Mouse (Mus musculus) erythroblast, adult 5-6 weeks (primary cell): ENCODE results near the gene Ttll7. TPM values are rescaled to one million over a fixed set of nuclear protein-coding genes. Genes with fewer than 3 reads are reported as not detected.

ENCODE experiments used
- ATAC-seq: replicated peaks from 2 replicates; pipeline ENCODE4 v1.8.0; 2016; ENCODE audit warnings: moderate number of reproducible peaks, mild to moderate bottlenecking, moderate TSS enrichment, inconsistent platforms; ENCODE audit not compliant: poor library complexity, low FRiP score, severe bottlenecking
- total RNA-seq, 2 experiments: library from RNA; stranded (forward) in 1 of 2; stranded (reverse) in 1 of 2; fragments of 150-400 nt in 1 of 2; fragments of 200-764, 138-1000 nt in 1 of 2; gene quantifications; 2 replicates each; pipeline versions ENCODE4 v1.2.3 to v1.2.4; 2015 to 2017; ENCODE audit warnings: low replicate concordance in 2 of 2

Ttll7 gene
- total RNA-seq (2015; ENCODE audit: low replicate concordance), result not detected in 2 replicates
- total RNA-seq (2017; ENCODE audit: low replicate concordance), result not detected in 2 replicates

DNA sequence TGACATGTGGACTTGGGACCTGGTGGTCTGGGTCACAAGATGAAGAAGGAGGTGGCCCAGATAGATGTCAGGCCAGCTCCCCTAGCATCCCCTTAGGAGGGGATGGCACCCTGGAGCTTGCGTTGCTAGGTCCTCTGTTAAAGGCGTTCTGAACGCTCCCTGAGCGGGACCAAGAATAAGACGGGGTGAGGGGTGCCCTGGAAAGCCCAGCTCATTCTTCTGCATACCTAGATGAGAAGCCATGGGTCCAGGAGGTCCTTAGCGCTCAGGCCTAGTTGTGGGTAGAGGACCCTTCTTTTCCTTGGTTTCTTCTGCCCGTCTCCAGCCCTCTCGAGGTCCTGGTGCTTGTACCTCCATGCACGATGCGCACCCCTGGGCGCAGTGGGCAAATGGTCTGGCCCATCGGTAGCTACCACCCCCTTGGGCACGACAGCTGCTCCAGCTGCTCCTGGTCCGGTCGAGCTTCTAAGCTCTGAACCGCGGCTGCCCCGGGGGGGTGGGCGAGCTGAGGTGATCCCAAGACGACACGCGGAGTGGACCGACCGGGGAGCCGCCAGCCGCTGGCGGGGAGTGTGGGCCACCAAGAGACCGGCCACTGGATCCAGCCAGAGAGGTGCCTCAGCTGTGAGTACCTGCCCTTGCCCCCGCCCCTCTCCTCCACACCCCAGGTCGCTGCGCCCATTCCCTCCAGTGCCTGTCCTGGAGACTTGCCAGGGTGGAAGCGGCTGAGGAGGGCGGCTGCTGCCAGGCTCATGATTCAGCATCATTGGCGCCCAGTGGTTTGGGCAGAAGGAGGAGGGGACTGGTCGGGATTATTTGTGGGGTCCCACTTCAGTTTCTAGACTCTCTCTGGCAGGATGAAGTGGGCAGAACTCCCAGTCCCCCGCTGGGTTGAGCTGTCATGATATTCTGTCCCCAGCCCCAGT is at the start of gene Ttll7:
Ttll7 (plus strand) TSS at position 402 of the 926 bp plus-strand sequence.
- ATAC-seq, result 0 out of 2 replicates have a peak, but pooled peaks have one; percentile 35

DNA sequence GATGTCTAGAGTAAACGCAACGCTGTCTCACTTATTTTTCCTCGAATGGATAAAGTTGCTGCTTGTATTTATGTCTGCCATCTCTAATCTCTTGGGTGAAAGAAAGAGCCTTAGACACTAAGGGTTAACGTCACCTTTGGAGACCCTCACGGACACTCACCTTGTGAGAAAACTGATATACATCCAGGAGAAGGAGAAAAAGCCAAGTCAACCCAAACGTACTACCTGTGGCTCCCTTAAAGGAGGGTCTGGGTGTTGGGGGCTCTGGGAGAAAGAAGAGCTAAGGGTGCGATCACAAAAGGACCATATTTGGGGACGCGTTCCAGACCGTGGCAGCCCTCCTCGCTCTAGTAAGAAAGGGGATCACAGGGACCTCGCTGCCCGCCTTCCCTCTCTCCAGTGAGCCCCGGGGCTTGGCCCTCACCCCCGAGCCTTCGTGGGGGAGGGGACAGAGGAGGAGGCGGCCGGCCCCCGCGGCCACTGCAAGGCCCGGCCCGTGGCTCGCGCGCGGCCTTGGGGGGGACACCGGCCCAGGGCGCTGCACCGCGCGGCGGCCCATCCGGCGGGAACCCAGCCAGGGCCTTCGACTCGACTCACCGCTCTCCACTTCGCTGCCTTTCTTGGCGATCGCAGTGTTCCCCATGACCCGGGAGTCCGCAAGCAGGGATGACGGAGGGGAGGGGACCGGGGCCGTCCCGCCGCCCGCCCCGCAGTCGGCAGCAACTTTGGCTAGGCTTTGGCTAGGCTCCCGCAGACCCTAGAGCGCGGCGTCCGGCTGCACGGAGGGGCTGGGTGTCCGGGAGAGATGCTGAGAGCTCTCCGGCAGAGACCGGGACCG is 39.9 kb upstream of the Ttll7 start:
- peak; percentile 44 for ATAC-seq

DNA sequence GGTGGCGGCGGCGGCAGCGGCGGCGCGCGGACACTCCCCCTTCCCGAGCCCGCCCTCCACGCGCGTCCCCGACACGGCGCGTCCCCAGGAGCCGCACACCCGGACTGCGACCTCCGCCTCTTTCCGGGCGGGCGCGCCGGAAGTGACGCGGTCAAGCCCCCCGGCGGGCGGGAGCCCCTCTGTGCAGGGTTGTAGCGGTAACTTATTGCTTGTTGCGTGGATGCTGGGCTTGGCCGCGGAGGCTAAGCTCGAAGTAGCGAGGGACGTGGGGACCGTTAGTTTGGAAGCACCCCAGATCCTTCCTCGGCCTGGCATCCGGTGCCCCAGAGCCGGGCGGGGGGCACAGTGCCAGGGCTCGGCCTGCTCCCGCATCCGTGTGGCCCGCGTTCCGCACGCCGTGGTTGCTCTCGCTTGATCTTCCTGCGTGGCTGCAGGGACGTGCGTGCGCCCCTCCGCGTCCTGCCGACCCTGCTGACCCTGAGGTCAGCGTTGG is 39.2 kb upstream of the Ttll7 start, which contains the start of gene Prkacb:
Prkacb (minus strand) TSS at position 90 of the 493 bp plus-strand sequence.
- ATAC-seq, result peak; percentile 70

DNA sequence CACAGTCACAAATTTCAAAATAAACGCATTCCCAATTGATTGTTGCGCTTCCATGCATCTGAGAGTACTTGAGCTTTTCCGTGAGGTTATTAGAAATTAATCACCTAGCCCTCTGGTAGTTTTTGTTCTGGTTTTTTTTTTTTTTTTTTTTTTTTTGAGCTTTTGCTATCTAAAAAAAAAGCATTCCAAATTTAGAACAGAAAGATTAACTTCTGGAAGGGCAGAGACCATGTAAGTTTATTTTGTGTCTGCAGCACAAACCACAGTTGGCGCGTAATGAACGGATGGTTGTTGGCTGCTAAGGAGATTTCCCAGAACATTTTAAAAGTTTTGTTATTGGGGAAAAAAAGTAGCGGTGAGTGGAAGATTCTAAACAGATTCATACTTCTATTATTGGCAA is 38.5 kb upstream of the Ttll7 start:
- ATAC-seq, result no peak

DNA sequence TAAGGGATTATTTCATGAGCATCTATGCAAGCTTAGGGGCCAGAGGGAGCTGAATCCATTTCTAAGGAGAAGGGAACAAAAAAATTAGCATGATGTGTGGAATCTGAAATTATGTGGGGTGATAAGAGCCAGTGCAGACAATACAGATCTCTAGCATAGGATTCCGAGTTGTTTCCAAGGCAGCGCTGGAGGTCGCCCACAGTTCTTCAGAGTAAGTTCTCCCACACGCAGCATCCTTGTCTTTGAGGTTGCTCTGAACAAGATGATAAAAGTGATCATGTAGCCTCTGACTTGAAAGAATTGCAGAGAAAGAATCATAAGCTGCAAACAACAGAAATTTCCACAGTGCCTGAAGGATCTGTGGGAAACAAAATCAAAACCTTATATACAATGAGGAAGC is 31.4 kb upstream of the Ttll7 start:
- no peak for ATAC-seq

DNA sequence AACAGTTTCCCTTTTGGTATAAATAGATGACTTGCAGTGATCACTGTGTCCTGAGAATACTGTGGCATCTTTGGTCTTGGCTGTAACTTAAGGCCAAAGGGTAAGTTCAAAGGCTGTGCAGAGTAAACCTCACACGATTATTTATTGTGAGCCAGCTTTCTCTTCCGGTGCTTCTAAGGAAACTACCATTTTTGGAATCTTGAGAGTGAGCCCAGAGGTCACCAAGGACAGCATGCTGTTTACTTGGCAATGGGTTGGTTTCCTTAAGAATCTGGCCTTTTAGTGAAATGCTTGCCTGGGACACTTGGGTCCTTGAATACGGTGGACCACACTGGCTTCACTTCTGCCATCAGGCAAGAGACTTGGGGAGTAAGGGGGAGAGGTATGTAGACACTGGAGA is 9.4 kb upstream of the Ttll7 start:
- no peak for ATAC-seq

DNA sequence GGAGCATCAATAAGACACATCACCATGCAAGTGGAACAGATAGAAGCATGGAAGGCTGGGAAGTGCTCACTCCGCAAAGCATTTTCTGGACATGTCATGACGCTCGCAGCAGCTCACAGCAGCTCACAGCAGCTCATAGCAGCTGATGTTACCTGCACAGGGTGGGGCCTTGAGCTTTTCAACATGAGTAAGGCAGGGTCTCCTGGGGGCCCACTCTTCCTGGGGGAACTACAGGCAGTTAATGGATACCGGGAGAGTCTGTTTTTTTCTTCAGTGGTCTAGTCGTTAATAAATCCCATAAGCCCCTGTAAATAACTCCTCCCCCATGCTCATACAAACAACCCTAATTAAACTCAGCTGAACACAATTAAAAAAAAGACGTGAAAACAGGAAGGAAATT is 8.7 kb upstream of the Ttll7 start:
- ATAC-seq, result no peak

DNA sequence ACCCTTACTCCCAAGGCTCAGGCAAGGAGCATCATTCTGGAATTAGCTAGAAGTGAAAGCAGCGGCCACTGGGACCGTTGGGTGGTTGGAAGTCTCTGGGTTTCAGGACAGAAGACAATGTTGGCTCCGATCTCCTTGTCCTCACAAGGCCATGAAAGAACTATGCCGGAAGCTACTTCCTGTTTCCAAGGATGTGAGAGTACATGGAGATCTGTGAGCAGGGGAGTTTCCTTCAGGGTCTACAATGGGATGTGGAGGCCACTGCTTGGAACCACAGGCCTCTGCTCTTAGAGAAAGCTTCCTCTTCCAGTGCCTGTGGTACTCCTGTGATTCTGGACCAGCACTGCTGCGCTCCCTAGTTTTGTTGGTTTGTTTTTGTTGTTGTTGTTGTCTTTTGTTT is 5.9 kb upstream of the Ttll7 start:
- no peak for ATAC-seq

DNA sequence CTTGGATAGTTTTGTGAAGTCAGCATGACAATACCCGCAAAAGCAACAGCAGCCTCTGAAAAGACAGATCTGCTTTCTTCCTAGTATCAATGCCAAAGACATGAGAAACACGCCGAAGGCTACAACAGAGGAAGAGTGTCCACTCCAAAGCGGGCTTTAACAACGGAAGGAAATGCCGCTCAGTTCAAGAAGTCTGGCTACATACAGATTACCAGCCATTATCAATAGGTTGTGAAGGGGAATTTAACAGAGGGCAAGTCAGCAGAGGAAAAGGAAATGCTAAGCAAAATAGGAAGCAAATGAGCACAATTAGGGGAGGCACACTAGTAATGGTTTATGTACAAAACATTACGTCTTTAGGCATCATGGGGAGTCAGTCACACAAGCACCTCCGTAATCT is 4.1 kb upstream of the Ttll7 start:
- no peak for ATAC-seq

DNA sequence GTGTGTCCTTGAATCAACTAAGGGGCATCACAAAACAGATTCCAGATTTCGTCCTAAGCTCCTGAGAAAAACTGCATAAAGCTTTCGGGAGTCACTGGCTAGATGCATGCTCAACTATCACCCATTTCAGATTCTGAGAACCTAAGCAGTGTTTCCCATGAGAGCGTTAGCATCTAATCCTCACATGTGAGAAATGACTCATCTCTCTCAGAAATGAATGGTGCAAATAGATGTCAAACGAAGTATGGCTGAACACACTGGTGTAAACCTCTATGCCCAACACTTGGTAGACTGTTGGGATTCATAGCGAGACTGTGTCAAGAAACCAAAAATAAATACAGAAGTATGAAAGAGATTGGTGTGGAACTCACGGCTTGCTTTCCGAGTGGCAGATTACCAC is 2.8 kb upstream of the Ttll7 start:
- ATAC-seq, result no peak

DNA sequence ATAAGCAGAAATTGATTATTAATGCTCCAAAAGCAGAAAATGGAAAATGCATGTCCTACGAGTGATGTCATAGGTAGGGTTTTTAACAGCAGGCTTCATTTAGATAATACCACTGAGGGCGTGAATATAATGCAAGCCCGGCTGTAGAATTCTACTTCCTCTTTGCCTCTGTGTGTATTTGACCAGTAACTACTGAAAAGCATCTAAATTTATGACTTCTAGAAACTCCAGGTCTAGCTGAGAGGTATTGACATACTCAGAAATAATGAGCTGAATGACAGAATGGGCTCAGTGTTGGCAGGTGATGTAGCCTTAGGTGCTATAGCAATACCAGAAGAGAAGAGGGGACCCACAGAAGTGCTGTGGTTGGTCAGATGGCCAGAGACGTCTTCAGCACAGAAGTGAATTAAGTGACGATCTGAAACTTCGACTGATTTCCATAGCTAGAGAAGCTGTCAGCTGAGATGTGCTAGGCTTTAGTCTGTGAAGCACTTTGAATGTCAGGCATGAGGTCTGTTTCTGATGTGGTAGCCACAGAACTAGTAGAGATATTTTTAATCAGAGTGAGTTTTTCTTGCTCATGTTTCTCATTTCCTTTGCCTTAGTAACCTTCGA is 2.4 kb downstream of the Ttll7 start:
- no peak for ATAC-seq

DNA sequence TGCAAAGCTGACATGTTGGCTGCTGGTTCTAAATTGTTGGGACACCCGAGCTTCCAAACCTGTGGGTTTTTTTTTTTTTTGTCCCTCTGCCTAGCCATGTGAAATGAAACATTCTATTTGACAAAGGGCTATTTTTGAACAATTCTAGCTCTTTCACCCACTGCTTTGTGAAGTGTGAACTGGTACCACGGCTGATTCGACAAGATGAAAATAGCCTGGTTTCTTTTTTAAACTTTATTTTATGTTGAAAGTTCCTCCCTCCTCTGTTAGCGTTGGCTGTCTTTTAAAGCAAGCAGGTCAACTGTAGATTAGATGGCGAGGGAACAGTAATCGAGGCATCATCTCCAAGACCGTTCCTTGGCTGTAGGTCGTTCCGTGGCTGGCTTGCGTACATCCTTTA is 5.2 kb downstream of the Ttll7 start:
- ATAC-seq, result no peak

DNA sequence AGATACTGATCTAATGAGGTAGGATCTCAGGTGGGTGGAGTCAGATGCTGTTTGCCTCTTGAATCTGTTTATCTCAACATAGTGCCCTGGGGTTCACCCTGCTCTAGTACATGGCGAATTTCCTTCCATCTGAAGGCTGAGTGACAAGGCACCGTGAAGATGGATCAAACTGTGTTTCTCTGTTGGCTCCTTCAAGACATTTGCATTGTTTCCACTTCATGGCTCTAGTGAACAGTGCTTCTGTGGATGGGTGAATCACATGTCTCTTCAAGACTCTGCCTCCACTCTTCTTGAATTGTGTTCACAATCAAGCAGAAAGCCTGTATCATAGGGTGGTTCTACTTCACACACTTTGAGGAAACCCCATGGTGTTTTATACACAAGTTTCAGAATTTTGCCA is 8.1 kb downstream of the Ttll7 start:
- ATAC-seq, result no peak

DNA sequence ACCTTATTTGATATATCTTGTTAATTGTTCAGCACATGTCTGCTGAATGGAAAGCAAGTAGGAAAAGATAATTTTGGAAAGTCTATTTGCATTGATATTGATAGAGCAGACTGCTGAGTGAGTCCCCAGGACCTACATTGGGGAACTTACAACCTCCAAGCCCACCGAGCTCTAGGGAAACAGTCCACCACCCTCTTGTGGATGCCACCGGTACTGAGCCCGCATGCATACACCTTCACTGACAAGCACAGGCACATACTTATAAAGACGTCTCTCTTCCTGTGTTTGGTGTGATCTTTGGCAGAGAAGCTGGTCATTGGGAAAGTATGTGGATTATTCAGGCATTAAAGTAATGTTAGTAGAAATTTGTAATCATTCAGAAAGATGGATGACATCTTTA is 14.4 kb downstream of the Ttll7 start:
- no peak for ATAC-seq

DNA sequence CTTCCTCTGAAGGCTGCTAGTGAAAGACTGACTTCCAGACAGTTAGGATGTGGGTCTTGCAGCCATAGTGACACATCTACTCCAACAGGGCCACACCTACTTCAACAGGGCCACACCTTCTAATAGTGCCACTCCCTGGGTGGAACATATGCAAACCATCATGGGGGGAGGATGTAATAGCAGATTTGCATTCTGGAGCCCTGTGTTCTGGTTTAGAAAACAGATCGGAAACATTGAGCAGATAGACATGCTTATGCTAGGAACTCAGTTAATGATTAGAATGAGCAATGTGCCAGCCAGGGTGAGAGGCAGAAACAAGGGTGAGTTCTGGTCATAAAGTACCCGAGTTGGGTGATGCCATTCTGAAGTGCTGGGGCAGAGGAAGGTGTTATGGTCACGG is 19.8 kb downstream of the Ttll7 start:
- no peak for ATAC-seq

DNA sequence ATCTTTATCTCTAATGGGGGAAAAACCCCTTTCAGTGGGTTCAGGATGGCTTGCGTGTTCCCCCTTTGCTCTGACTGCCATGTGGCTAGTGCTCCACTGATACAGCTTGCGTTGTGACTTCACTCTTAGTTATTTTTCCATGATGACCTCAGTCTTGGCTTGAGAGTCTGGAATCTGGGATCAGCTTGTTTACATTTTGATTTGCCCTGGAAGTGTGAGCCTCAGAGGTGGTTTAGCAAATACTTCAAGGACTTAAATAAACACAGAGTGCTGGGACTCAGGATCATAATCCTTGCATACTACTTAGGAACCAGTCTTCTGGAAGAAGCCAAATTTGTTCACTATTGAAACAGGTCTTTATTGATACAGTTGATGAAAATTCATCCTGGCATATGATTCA is 23.8 kb downstream of the Ttll7 start:
- no peak for ATAC-seq

DNA sequence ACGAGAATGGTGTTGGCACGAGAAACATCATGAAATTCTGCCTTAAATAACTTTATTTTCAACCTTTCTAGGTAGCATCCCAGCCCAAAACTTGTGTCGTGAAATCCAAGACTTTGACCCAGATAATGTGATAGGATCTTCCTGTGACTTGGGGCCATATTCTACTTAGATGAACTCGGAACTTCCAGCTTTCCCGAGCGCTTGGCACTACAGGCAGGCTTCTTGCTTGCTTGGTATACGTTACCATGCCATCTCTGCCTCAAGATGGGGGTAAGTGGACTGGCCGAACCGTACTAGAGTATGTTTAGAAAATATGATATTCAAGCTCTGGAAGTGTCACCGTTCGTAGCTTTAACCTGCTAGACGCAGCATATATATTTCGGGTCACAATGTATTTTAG is 41.8 kb downstream of the Ttll7 start:
- ATAC-seq, result no peak

DNA sequence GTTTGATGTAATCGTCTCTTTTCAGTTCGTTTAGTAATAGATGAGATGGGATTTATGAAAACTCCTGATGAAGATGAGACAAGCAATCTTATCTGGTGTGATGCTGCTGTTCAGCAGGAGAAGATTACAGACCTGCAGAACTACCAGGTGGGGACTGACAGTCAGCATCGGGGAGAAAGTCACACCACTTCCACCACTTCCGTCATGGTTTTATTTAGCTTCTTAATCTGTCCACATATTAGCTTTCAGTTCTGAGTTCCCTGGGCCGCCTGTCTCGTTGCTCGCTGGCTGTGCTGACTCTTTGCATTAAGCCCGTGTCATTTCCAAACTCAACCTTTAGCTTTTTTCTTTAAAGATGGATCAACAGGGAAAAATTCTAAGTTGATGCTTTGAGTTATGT is 44.4 kb downstream of the Ttll7 start:
- no peak for ATAC-seq

DNA sequence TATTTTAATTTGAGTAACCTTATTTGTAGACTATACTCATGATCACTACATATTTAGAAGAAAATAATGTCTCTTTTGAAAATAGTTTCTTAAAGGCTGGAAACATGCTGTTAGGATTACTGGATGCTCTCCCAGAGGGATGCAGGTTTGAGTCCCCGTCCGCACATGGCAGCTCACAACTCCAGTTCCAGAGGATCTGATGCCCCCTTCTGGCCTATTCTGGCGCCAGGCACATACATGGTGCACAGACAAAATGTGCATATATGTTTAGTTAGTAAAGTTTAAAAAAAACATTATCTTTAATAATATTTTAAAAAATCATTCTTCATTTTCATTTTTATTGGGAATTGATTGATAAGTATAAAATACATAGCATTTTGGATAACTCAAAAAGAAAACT is 47.9 kb downstream of the Ttll7 start:
- no peak for ATAC-seq

DNA sequence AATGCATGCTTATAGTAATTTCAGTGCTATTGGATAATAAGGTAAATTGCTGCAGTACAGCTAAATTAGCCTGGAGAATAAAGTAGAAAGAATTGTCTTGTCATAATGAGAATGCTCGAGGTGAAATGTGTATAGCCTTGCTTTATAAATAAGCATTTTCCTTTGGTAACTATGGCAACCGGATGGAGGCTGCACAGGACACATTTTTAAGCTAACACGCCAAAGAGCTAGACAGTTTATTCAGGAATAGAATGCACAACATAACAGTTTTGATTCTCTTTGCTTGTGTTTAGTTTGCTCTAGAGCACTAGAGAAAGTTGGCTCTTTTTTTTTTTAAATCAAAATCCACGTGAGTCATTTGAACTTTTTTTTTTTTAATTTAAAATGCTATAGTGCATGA is 49.6 kb downstream of the Ttll7 start:
- ATAC-seq, result no peak
